Mouse (Mus musculus) small intestine, adult 2 months (tissue): ENCODE results near the gene Ccin. TPM values are rescaled to one million over a fixed set of nuclear protein-coding genes. Genes with fewer than 3 reads are reported as not detected.

Experiments used
- H3K27ac ChIP-seq: fragments of 200-500 bp; 2 replicates; pipeline ENCODE4 v1.5.1; 2012; ENCODE audit warnings: low read depth, low read length, control low read depth, inconsistent platforms; ENCODE audit not compliant: insufficient read depth
- H3K27me3 ChIP-seq: fragments of 200-500 bp; 2 replicates; pipeline ENCODE4 v1.6.1; 2012; ENCODE audit warnings: mild to moderate bottlenecking, moderate library complexity, low read length, inconsistent platforms; ENCODE audit not compliant: control insufficient read depth, insufficient read depth
- H3K36me3 ChIP-seq: fragments of 200-500 bp; 2 replicates; pipeline ENCODE4 v1.6.1; 2012; ENCODE audit warnings: mild to moderate bottlenecking, low read length, control low read depth, inconsistent platforms; ENCODE audit not compliant: control insufficient read depth, insufficient read depth
- H3K4me1 ChIP-seq: fragments of 200-500 bp; 2 replicates; pipeline ENCODE4 v1.6.1; 2012; ENCODE audit warnings: low read length, inconsistent platforms, mixed read lengths; ENCODE audit not compliant: control insufficient read depth, insufficient read depth, insufficient read length
- H3K4me3 ChIP-seq: fragments of 200-500 bp; 2 replicates; pipeline ENCODE4 v1.5.1; 2012; ENCODE audit warnings: low read depth, mild to moderate bottlenecking, control low read depth, inconsistent platforms, low read length, moderate library complexity
- CTCF ChIP-seq: fragments of 200-500 bp; IDR thresholded peaks from 2 replicates; pipeline ENCODE4 v1.5.1; 2012; ENCODE audit warnings: low read depth, mild to moderate bottlenecking, control low read depth, inconsistent platforms, low read length, moderate library complexity, mixed read lengths; ENCODE audit not compliant: insufficient replicate concordance, insufficient read length; ENCODE audit errors: extremely low read depth
- POLR2A ChIP-seq: fragments of 200-500 bp; IDR thresholded peaks from 2 replicates; pipeline ENCODE4 v1.6.1; 2012; ENCODE audit warnings: low read depth, mild to moderate bottlenecking, control low read depth, inconsistent platforms, low read length, moderate library complexity
- WGBS: fragments of 180-500 bp; shearing (Covaris S2); methylation state at CpG from one replicate; pipeline ENCODE4 v1.1.7; 2018; 5-methylcytosine and 5-hydroxymethylcytosine counted together
- polyA plus RNA-seq: library from polyadenylated mRNA; depleted of rRNA; stranded (reverse); fragments of >200 nt; gene quantifications from 2 replicates; pipeline ENCODE4 v1.2.3, GENCODE M21; 2012; rRNA removed

Gene Ccin
- polyA plus RNA-seq, 1 experiment, result not detected

DNA sequence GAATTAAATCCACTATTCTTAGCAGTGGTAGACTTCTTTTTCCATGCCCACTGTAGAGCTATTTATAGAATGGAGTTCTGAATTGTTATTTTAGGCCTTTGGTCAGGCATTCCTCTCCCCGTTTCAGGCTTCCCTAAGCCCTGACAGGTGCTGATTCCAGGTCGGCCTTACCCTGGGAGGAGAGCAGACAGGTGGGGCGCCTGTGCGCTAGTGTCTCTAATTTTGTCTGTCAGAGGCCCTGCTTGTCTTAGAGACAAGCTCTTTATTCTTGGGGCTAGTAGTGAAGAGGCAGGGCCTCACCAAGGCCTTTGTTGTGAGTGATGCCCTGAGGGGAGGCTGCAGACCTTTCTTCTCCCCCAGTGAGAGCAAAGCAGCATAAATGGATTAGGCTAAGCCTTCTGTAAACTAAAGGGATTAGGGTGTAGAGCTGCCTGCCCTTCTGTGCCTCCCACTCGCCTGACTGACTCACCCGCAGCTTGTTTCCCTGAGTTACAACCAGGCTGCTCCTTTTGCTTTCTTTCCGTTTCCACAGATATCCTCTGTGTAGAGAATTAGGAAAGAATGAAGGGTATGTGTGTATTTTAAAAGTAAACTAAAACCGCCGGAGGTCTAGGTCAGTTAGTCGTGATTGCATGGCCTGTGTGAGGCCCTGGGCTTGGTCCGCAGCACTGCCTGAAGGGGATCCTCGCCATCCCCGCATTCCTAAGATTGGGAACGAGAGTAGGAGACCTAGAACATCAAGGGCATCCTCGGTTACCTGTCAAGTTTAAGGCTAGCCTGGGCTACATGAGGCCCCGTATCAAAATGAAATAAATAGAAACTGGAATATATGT lies 45.2 kb downstream of the Ccin start:
- 74% methylated on average over 16 of the region's 16 CpGs for WGBS
- H3K36me3 ChIP-seq, result peaks cover 70% of the 10 kb centered on the region
- no peak for TF ChIP-seq CTCF
- TF ChIP-seq POLR2A, result no peak
- H3K27me3 ChIP-seq, result no peaks in the 10 kb centered on the region
- H3K4me3 ChIP-seq, result no peak overlapping the region
- no peaks in the 10 kb centered on the region; the same call in 1 of the 2 replicates for H3K4me1 ChIP-seq
- H3K27ac ChIP-seq, result 0 out of 2 replicates have a peak overlapping the region, but pooled peaks have one; percentile 8

DNA sequence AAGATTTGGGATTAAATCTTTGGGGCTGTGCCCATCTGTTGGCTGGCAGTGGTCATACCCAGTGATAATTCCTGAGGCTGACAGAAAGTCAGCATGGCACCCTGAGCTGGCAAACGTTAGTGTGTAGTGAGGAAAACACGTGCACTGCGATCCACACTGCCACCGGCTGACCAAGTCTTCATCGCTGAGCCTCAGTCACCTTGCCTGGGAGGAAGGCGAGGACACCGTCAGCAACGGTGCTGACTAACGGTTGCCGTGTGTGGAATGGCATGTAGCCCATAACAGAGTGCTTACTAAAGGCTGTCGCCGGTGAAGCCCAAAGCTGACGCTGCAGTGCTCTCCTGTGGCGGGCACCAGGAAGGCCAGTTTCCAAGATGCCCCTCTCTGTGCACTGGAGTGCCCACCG lies 46.4 kb downstream of the Ccin start:
- no peak overlapping the region for H3K27ac ChIP-seq
- H3K36me3 ChIP-seq, result peaks cover 63% of the 10 kb centered on the region
- H3K4me1 ChIP-seq, result no peaks in the 10 kb centered on the region; the same call in 1 of the 2 replicates
- TF ChIP-seq POLR2A (no peak), CTCF (no peak)
- 91% methylated on average over 15 of the region's 15 CpGs for WGBS
- no peaks in the 10 kb centered on the region for H3K27me3 ChIP-seq
- H3K4me3 ChIP-seq, result no peak overlapping the region

DNA sequence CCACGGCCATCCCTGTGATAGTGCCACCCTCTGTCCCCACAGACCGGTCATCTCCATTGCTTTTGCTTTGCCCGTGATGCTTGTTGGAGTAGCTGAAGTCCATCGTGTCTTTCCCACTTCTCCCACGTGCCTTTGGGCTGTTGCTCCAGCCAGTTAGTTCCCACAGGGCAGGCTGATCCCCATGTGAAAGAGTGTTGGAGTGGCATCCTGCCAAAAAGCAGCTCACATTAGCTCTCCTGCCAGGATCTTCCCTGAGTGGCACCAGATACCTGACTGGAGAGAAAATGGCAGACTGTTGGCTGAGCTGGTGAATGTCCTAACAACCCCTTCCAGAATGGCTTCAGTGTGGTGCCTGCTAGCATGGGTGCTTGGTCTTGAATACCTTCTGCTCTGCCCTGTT lies 48.2 kb downstream of the Ccin start:
- Histone ChIP-seq H3K36me3 (peaks cover 50% of the 10 kb centered on the region), H3K4me3 (no peak overlapping the region), H3K4me1 (peaks cover 4% of the 10 kb centered on the region), H3K27me3 (no peaks in the 10 kb centered on the region), H3K27ac (no peak overlapping the region)
- 71% methylated on average over 5 of the region's 5 CpGs for WGBS
- TF ChIP-seq CTCF (no peak), POLR2A (no peak)

Other genes with a start within 250 kb of the Ccin start
- not detected in 2 replicates for gene Olfr159, start 212.5 kb upstream of the Ccin start, polyA plus RNA-seq
- gene Olfr156, start 159.6 kb upstream of the Ccin start, polyA plus RNA-seq, result not detected in 2 replicates
- 0.04 and 0.10 TPM in 2 replicates for gene Olfr157, start 143.3 kb upstream of the Ccin start, polyA plus RNA-seq
- not detected in 2 replicates for gene Olfr155, start 131.9 kb upstream of the Ccin start, polyA plus RNA-seq
- gene Reck, start 108.0 kb upstream of the Ccin start, polyA plus RNA-seq, result 1.3 and 2.1 TPM in 2 replicates
- gene Glipr2, start 26.1 kb upstream of the Ccin start, polyA plus RNA-seq, result 3.2 and 9.7 TPM in 2 replicates
- 119 and 280 TPM in 2 replicates for gene Clta, start 21.0 kb downstream of the Ccin start, polyA plus RNA-seq
- 26.9 and 40.6 TPM in 2 replicates for gene Gne, start 100.7 kb downstream of the Ccin start, polyA plus RNA-seq